Mouse (Mus musculus) cerebellum, adult 8-10 months (tissue): Measurements from ENCODE around the gene Dolpp1.
A peak's percentile ranks its signal among the peaks of the same experiment; 100 is the strongest.

Experiments used
- DNase-seq: peaks from one replicate; pipeline ENCODE4 v3.0.0; 2022

The Dolpp1 gene

DNA sequence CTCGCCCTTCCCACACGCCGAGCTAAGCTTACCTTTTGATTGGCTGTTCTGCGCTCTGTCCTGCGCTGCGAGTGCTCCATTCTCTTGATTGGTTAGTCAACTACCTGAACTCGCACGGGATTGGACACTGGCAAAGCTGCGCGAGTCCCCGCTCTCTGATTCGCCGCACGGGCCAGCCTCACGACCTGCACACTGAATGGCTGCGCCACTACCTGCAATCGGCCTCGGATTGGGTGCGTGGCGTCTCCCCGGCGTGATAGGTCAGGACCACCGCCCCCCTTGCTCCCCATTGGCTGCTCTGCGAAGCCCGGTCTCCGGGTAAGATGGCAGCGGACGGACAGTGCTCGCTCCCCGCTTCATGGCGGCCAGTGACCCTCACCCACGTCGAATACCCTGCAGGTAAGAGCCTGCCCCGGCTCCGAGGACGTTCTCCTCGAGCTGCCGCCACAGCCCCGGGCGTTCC, at the start of gene Dolpp1:
Dolpp1 (plus strand) TSS at position 141 of the 463 bp plus-strand sequence.
- DNase-seq = peak; percentile 97

- peak; percentile 54 for DNase-seq
These were observed 49.5 kb upstream of the Dolpp1 start for GRCm38 (mm10) chr2:30342544-30342943.

- DNase-seq = peak; percentile 50
These were observed 48.4 kb upstream of the Dolpp1 start for GRCm38 (mm10) chr2:30343601-30344137.

- DNase-seq = no peak
These were observed 45.9 kb upstream of the Dolpp1 start for GRCm38 (mm10) chr2:30345971-30346676.

DNA sequence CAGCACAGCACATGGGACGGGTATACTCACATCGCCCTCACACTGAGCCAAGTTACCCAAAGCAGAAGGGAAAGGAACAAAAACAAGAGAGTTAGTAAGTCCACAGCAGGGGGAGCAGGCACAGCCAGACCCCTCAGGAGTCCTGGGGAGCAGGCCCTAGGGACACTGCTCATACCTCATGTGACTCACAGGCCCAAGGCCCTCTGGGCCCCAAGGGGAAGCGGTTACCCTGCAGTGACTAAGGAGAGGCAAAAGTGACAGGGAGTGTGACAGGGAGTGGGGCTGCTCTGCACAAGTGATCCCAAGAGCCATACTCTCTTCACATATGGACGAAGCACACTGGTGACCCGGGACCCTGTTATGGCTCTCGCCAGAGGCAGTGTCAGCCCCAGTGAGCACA, 42.9 kb upstream of the Dolpp1 start:
- no peak for DNase-seq

DNA sequence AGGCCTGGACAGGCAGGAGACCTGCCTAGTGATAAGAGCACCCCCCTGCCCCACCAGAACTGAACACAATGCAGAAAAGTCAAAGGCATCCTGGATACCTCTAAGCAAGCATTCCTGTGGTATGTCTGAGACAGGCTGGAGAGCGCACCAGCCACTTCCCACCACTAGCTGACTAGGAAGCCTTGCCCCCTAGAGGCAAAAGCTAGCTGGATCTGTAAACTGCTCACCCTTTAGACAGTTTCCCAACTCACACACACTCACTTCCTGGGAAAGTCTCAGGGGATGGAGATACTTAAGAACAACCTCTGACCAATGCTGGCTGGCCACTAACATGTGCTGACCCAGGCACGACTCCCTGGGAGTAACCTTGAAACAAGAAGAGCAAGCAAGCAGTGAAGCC, 40.9 kb upstream of the Dolpp1 start:
- no peak for DNase-seq

GRCm38 (mm10) chr2:30355861-30356260, 36.2 kb upstream of the Dolpp1 start:
- DNase-seq = peak; percentile 65

DNA sequence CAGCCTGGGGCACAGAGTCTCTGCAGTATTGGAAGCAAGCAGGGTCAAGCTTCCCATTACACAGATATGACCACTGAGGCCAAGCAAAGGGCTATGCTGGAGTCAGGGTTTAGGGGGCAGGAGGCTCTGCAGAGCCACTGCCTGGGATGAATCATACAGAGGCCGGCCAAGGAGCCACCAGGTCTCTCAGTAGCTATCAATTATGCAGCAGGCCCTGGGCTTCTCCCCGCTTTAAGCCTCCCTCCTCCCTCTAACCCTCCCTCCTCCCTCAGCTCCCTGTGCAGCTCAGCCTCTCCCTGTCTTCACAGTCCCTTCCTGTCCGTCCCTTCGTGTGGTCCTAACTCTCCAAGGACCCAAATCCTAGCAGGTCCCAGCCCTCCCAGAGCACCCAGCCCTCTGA, 35.8 kb upstream of the Dolpp1 start:
- peak; percentile 35 for DNase-seq

DNA sequence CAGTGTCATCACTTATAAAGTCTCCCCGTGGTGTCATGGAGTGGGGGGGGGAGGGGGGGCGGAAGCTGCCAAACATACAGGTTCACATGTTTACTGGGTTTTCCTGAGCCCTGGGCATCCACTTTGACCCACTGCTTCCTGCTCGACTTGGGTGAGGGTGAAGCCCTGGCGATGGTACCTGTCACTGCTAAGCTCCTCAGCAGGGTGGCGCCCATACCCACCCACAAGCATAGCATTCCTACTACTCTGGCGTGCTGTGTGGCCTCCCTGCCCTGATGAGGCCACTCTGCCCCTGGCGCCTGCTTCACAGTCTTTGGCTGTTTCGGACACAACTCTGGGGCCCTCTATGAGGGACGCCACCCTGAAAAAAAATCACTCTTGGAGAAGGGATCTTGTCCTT, 35.1 kb upstream of the Dolpp1 start:
- DNase-seq = peak; percentile 43

DNA sequence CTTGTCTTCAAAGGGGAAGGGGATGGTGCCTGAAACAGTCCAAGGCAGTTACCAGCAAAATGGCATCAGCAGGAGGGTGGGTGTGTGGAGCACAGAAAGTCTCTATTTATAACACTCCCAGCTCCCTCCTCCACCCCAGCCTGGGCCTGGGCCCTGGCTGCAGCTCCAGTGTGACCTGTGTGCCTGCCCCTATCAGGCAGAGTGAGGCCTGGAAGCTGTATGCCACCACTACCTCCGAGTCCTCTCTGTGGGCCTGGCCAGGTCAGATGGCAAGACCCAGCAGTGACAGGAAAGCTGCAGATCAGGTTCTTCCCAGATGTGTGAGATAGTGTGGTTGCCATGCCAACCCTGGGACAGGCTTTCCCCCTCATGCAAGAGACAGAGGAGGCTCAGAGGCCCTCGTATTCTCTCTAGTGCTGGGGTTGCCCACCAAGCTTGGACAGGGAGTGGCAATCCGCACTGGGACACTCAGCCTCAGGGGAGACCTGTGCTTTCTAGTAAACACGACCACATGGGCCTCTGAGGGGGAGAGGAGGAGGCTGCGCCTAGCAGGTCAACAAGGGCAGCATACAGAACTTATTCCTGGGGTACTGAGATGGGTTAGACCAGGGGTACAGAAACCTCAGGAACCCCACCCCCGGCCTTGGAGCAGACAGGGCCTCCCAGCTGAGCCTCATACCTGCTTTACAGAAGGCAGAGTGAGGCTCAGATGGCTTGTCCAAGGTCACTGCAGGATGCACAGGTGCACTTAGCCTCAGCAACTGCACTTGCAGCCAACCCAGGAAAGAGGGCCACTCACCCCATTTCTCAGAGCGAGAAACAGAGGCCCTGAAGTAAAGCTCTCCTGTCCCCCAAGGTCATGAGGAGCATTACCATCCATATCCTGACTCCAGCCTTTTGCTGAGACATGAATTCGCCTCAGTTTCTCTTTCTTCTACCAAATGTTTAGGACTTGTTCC, 34.2 kb upstream of the Dolpp1 start:
- DNase-seq = peak; percentile 50

DNA sequence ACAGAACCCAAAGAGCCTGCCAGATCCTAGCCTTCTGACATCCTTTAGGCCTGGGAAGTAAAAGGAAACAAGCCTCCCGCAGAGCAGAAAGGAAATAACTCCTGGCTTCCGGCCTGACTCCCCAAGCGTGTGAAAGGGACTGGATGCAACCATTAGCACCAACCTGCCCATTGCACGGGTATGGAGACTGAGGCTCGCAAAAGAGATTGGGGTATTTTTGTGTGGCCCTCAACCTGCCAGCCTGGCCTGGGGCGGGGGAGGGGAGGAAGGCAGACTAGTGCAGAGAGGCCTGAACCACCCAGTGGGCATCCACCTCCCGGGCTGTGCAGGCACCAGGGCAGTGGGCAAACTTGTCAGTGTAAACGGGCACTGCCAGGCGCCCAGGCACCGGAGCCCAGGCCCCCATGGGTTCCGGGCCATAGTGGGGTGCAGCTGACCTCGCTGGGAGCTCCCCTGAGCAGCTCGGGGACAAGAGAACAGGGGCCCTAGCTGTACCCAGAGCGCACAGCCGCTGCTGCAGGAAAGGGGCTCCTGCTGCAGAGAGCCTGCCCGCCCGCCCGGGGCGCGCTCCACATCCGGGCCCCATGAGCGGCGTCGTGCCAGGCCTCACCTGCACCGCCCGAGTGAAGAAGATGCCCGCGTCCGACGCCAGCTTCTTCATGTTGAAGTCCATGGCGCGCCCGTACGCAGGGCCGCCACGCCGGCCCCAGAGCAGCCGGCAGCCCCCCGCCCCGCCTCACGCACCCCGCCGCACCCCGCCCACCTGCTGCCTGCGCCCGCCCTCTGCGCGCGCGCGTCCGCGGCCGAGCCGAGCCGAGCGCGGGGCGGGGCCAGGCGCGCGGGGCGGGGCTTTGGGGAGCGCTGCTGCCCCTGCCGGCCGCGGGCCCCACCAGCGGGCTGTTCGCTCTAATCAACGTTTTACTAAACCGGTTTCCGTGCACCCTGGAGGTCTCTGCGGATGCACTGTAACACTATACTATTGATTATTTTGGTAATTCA, 33.2 kb upstream of the Dolpp1 start, which contains the start of gene Sh3glb2:
Sh3glb2 (minus strand) TSS at position 805 of the 999 bp plus-strand sequence.
- DNase-seq = peak; percentile 85

DNA sequence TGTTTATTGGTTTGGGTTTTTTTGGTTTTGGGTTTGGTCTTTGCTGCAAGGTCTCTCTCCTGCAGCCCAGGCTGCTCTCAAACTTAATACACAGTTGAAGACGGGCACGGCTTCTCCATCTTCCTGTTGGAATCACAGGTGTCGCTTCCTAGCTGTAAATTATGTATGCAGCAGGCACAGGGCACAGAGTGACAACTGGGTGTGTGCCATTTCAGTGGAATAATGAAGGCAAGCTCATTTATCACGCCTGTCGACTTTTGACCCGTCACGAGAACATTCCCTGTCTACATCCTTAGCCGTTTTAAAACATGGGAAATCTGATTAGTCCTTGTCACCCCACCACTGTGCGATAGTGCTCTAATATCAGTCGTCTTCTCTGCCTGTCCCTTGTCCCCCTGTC, 31.4 kb upstream of the Dolpp1 start:
- no peak for DNase-seq

DNA sequence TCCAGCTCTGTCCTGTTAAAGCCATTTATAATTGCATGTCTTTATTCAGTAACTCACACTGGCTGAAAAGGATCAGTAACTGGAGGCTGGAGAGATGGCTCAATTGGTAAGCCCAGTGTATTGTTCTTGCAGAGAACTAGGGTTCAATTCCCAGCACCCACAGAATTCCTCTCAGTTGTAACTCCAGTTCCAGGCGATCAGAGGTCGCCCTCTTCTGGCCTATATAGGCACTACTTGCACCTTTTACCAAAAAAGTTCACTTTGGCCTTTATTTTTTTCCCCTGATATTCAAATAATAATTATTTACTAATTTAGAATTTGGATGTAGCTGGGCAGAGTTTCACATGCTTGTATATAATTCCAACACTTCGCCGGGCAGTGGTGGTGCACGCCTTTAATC, 29.2 kb upstream of the Dolpp1 start:
- DNase-seq = no peak

DNA sequence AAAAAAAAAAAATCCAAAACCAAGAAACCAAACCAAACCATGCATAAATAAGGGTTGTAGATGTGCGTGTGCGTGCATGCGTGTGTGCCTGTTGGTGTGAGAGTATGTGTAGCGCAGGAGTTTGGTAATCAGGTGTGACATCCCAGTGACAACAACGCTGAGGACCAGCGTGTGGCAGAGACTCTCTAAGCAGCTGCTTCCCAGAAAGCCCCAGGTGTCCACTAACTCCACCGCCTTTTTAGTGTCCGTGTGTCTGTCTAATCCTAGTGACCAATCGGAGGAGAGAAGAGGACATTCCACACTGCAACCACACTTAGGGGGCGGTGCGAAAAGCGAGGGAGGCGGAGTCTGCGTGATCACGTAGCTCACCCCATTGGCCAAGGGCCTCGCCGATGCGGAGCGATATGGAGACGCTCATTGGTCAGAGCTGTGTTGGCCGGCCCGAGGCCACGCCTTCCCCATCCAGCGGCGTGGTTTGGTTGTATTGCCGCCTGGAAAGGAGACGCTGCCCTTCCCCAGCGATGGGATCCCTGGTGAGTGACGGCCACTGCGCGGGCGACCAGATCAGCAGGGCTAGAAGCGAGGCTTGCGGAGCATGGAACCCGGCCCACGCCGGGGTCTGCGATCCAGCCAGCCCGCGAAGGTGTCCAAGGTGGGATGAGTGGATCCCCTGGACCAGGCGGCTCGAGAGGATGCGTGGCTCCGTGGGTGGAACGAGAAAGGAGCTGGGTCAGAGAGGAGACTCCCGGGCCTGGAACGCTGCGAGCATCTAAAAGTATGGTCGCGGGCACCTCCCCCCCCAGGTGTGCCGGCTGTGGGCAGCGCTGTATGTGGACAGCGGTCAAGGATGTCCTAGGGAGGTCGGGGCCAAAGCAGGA, 28.0 kb upstream of the Dolpp1 start, which contains the start of gene Miga2:
Miga2 (plus strand) TSS at position 461 of the 878 bp plus-strand sequence.
- DNase-seq = peak; percentile 98

- no peak for DNase-seq
These were observed 26.6 kb upstream of the Dolpp1 start for GRCm38 (mm10) chr2:30365281-30366069.

DNA sequence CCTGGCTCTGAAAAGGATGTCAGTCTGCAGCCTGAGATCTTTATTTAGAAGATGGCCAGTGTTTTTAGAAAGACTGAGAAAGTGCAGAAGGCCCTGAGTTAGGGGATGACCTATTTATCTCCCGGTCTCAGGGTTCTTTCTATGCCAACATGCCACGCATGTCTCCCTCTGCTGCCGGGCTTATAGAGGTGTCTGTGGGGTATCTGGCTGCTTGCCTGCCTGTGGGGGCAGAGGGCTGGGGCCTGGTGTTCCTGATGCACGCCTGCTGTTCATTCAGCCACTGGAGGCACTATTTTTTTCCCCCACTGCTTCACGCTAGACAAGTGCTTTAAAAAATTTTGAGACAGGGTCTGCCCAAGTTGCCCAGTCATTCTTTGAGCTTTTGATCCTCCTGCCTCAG, 25.9 kb upstream of the Dolpp1 start:
- no peak for DNase-seq

GRCm38 (mm10) chr2:30371544-30371943, 20.5 kb upstream of the Dolpp1 start:
- no peak for DNase-seq

DNA sequence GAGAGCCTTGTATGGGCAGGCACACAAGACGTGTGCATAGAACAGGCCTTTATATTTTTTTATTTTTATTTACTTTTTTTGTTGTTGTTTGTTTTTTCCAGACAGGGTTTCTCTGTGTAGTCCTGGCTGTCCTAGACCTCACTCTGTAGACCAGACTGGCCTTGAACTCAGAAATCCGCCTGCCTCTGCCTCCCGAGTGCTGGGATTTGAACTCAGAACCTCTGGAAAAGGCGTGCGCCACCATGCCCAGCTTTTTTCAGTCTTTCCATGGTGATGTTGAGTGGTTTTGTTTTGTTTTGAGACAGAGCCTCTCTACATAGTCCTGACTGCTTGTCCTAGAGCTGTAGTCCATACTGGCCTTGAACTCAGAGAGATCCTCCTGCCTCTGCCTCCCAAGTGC, 19.3 kb upstream of the Dolpp1 start:
- no peak for DNase-seq

GRCm38 (mm10) chr2:30375893-30376292, 16.2 kb upstream of the Dolpp1 start:
- DNase-seq = no peak

- DNase-seq = no peak
These were observed 14.3 kb upstream of the Dolpp1 start for GRCm38 (mm10) chr2:30377721-30378120.
